Mouse (Mus musculus) liver, embryonic 11.5 days (tissue): ENCODE measurements around the gene Lmx1b. TPM values are rescaled to one million over a fixed set of nuclear protein-coding genes. Genes with fewer than 3 reads are reported as not detected.

Experiments
- ATAC-seq: fragments of 200-750 bp; cut with Nextera tagmentation; replicated peaks from 2 replicates; pipeline ENCODE4 v1.8.0; 2017; ENCODE audit warnings: moderate number of reproducible peaks, mild to moderate bottlenecking, moderate TSS enrichment, moderate library complexity; ENCODE audit not compliant: low FRiP score
- DNase-seq: peaks from one replicate; pipeline ENCODE4 v3.0.0-alpha.2; 2017; ENCODE audit warnings: low spot score
- H3K27ac ChIP-seq: fragments of 300-500 bp; sonication (generic); 2 replicates; pipeline ENCODE4 v1.5.1; 2014; ENCODE audit warnings: mild to moderate bottlenecking, low read depth, low read length, control low read depth
- H3K27me3 ChIP-seq: fragments of 300-500 bp; sonication (generic); replicated peaks from 2 replicates; pipeline ENCODE4 v1.6.1; 2014; ENCODE audit warnings: low read length, mixed read lengths; ENCODE audit not compliant: control insufficient read depth, insufficient read depth
- H3K36me3 ChIP-seq: fragments of 300-500 bp; sonication (generic); 2 replicates; pipeline ENCODE4 v1.6.1; 2014; ENCODE audit warnings: mild to moderate bottlenecking, low read length, moderate library complexity, mixed read lengths; ENCODE audit not compliant: control insufficient read depth, insufficient read depth
- H3K4me1 ChIP-seq: fragments of 300-500 bp; sonication (generic); replicated peaks from 2 replicates; pipeline ENCODE4 v1.6.1; 2014; ENCODE audit warnings: low read length, mixed read lengths; ENCODE audit not compliant: control insufficient read depth, insufficient read depth
- H3K4me2 ChIP-seq: fragments of 300-500 bp; sonication (generic); 2 replicates; pipeline ENCODE4 v1.6.1; 2014; ENCODE audit warnings: mild to moderate bottlenecking, control low read depth, moderate library complexity
- H3K4me3 ChIP-seq: fragments of 300-500 bp; sonication (generic); 2 replicates; pipeline ENCODE4 v1.5.1; 2014; ENCODE audit warnings: low read depth, low read length, control low read depth
- H3K9ac ChIP-seq: fragments of 300-500 bp; sonication (generic); 2 replicates; pipeline ENCODE4 v1.6.1; 2014; ENCODE audit warnings: low read depth, low read length, control low read depth
- H3K9me3 ChIP-seq: fragments of 300-500 bp; sonication (generic); 2 replicates; pipeline ENCODE4 v1.6.1; 2016; ENCODE audit warnings: low read length, inconsistent platforms, mixed read lengths; ENCODE audit not compliant: control insufficient read depth
- WGBS: fragments of 180-500 bp; shearing (Covaris S2); extraction: QIAGEN DNeasy Blood & Tissue Kit; methylation state at CpG from one replicate; pipeline ENCODE4 v1.1.7; 2014; 5-methylcytosine and 5-hydroxymethylcytosine counted together
- polyA plus RNA-seq: library from polyadenylated mRNA; unstranded; fragments of >200 nt; fragmentation: Nextera tagmentation; extraction: Ambion mirVana; gene quantifications from 2 replicates; pipeline ENCODE4 v1.2.1, GENCODE M21; 2014

Lmx1b gene
- polyA plus RNA-seq, 1 experiment from 2014 or later, result 0.14 TPM

- Histone ChIP-seq H3K4me3 (no peak overlapping the region), H3K9me3 (no peaks in the 10 kb centered on the region), H3K27ac (peak overlapping the region; percentile 47; the same call in 1 of the 2 replicates), H3K36me3 (no peaks in the 10 kb centered on the region), H3K9ac (no peak overlapping the region), H3K4me2 (peak overlapping the region; percentile 31; the same call in 1 of the 2 replicates), H3K4me1 (peaks cover 14% of the 10 kb centered on the region), H3K27me3 (peaks cover 76% of the 10 kb centered on the region)
- no peak for ATAC-seq
- 12% methylated on average over 8 of the region's 8 CpGs for WGBS
- no peak for DNase-seq
Measured at GRCm38 (mm10) chr2:33581866-33582265, 58.4 kb downstream of the Lmx1b start.

GRCm38 (mm10) chr2:33581449-33581777 is 58.9 kb downstream of the Lmx1b start:
- no peaks in the 10 kb centered on the region for H3K9me3 ChIP-seq
- ATAC-seq (0 out of 2 replicates have a peak, but pooled peaks have one; percentile 4), DNase-seq (no peak)
- peaks cover 14% of the 10 kb centered on the region for H3K4me1 ChIP-seq
- H3K4me3 ChIP-seq, result no peak overlapping the region
- no peak overlapping the region for H3K9ac ChIP-seq
- 3% methylated on average over 6 of the region's 6 CpGs for WGBS
- no peaks in the 10 kb centered on the region for H3K36me3 ChIP-seq
- peak overlapping the region; percentile 21; the same call in 1 of the 2 replicates for H3K27ac ChIP-seq
- peaks cover 78% of the 10 kb centered on the region for H3K27me3 ChIP-seq
- H3K4me2 ChIP-seq, result peak overlapping the region; percentile 58; the same call in 1 of the 2 replicates

- peak overlapping the region; percentile 21; the same call in 1 of the 2 replicates for H3K27ac ChIP-seq
- ATAC-seq (no peak), DNase-seq (no peak)
- peak overlapping the region; percentile 58 for H3K4me2 ChIP-seq
- H3K4me3 ChIP-seq, result peak overlapping the region; percentile 22
- H3K9me3 ChIP-seq, result no peaks in the 10 kb centered on the region
- H3K9ac ChIP-seq, result peak overlapping the region; percentile 7; the same call in 1 of the 2 replicates
- 2% methylated on average over 34 of the region's 34 CpGs for WGBS
- peaks cover 80% of the 10 kb centered on the region for H3K27me3 ChIP-seq
- H3K4me1 ChIP-seq, result peaks cover 14% of the 10 kb centered on the region
- no peaks in the 10 kb centered on the region for H3K36me3 ChIP-seq
Measured at GRCm38 (mm10) chr2:33580697-33581448, 59.4 kb downstream of the Lmx1b start.

GRCm38 (mm10) chr2:33575406-33575805 is 64.9 kb downstream of the Lmx1b start:
- H3K9me3 ChIP-seq, result no peaks in the 10 kb centered on the region

GRCm38 (mm10) chr2:33573075-33573474 is 67.2 kb downstream of the Lmx1b start:
- H3K9me3 ChIP-seq, result no peaks in the 10 kb centered on the region
- 79% methylated on average over 7 of the region's 7 CpGs for WGBS
- H3K27me3 ChIP-seq, result peaks cover 57% of the 10 kb centered on the region
- DNase-seq (no peak), ATAC-seq (no peak)
- no peak overlapping the region for H3K4me2 ChIP-seq
- H3K36me3 ChIP-seq, result no peaks in the 10 kb centered on the region
- H3K4me1 ChIP-seq, result peaks cover 3% of the 10 kb centered on the region
- no peak overlapping the region for H3K4me3 ChIP-seq
- no peak overlapping the region for H3K27ac ChIP-seq
- no peak overlapping the region for H3K9ac ChIP-seq

More at GRCm38 (mm10) chr2:33575406-33575805, 64.9 kb downstream of the Lmx1b start:
- H3K27me3 ChIP-seq, result peaks cover 54% of the 10 kb centered on the region
- no peak for DNase-seq
- no peaks in the 10 kb centered on the region for H3K36me3 ChIP-seq
- ATAC-seq, result no peak
- no peak overlapping the region for H3K27ac ChIP-seq
- H3K4me2 ChIP-seq, result no peak overlapping the region
- 27% methylated on average over 13 of the region's 13 CpGs for WGBS
- no peaks in the 10 kb centered on the region for H3K4me1 ChIP-seq
- H3K9ac ChIP-seq, result no peak overlapping the region
- no peak overlapping the region for H3K4me3 ChIP-seq

GRCm38 (mm10) chr2:33571219-33571824 is 69.0 kb downstream of the Lmx1b start:
- WGBS, result 52% methylated on average over 16 of the region's 16 CpGs

GRCm38 (mm10) chr2:33569698-33570097 is 70.6 kb downstream of the Lmx1b start:
- ATAC-seq (no peak), DNase-seq (no peak)
- no peaks in the 10 kb centered on the region for H3K36me3 ChIP-seq
- no peaks in the 10 kb centered on the region for H3K9me3 ChIP-seq
- no peak overlapping the region for H3K9ac ChIP-seq
- WGBS, result 69% methylated on average over 10 of the region's 10 CpGs
- no peak overlapping the region for H3K27ac ChIP-seq
- no peak overlapping the region for H3K4me2 ChIP-seq
- H3K4me3 ChIP-seq, result no peak overlapping the region
- H3K27me3 ChIP-seq, result peaks cover 49% of the 10 kb centered on the region
- H3K4me1 ChIP-seq, result peaks cover 3% of the 10 kb centered on the region

More at GRCm38 (mm10) chr2:33571219-33571824, 69.0 kb downstream of the Lmx1b start:
- no peak for ATAC-seq
- Histone ChIP-seq H3K9ac (no peak overlapping the region), H3K9me3 (no peaks in the 10 kb centered on the region), H3K4me3 (no peak overlapping the region), H3K27me3 (peaks cover 52% of the 10 kb centered on the region), H3K4me2 (no peak overlapping the region), H3K36me3 (no peaks in the 10 kb centered on the region), H3K4me1 (peaks cover 3% of the 10 kb centered on the region), H3K27ac (no peak overlapping the region)
- no peak for DNase-seq

- no peak overlapping the region for H3K4me3 ChIP-seq
Measured at GRCm38 (mm10) chr2:33569240-33569639, 71.1 kb downstream of the Lmx1b start.

More at GRCm38 (mm10) chr2:33569240-33569639, 71.1 kb downstream of the Lmx1b start:
- Histone ChIP-seq H3K9ac (no peak overlapping the region), H3K36me3 (no peaks in the 10 kb centered on the region), H3K9me3 (no peaks in the 10 kb centered on the region), H3K4me2 (peak overlapping the region; percentile 27), H3K4me1 (peaks cover 3% of the 10 kb centered on the region), H3K27ac (no peak overlapping the region), H3K27me3 (peaks cover 51% of the 10 kb centered on the region)
- no peak for ATAC-seq
- 9% methylated on average over 9 of the region's 9 CpGs for WGBS
- DNase-seq, result no peak
